Mouse (Mus musculus) forebrain, embryonic 10.5 days (tissue): ENCODE data around the gene Htt. TPM values are rescaled to one million over a fixed set of nuclear protein-coding genes. Genes with fewer than 3 reads are reported as not detected.

Experiments used
- DNase-seq: peaks from one replicate; pipeline ENCODE4 v3.0.0-alpha.2; 2017; ENCODE audit warnings: low spot score; ENCODE audit errors: extremely low spot score
- H3K27ac ChIP-seq: fragments of 300-500 bp; sonication (generic); 2 replicates; pipeline ENCODE4 v1.5.1; 2016; ENCODE audit warnings: mild to moderate bottlenecking
- H3K27me3 ChIP-seq: fragments of 300-500 bp; sonication (generic); 2 replicates; pipeline ENCODE4 v1.6.1; 2016; ENCODE audit warnings: mild to moderate bottlenecking; ENCODE audit not compliant: poor library complexity, severe bottlenecking
- H3K36me3 ChIP-seq: fragments of 300-500 bp; sonication (generic); replicated peaks from 2 replicates; pipeline ENCODE4 v1.6.1; 2016; ENCODE audit warnings: mild to moderate bottlenecking, moderate library complexity
- H3K4me1 ChIP-seq: fragments of 300-500 bp; sonication (generic); 2 replicates; pipeline ENCODE4 v1.6.1; 2016
- H3K4me3 ChIP-seq: fragments of 300-500 bp; sonication (generic); 2 replicates; pipeline ENCODE4 v1.5.1; 2016; ENCODE audit warnings: mild to moderate bottlenecking, moderate library complexity
- H3K9me3 ChIP-seq: fragments of 300-500 bp; sonication (generic); 2 replicates; pipeline ENCODE4 v1.6.1; 2016; ENCODE audit warnings: mild to moderate bottlenecking, moderate library complexity
- WGBS: fragments of 180-500 bp; shearing (Covaris S2); methylation state at CpG from one replicate; pipeline ENCODE4 v1.1.7; 2016; 5-methylcytosine and 5-hydroxymethylcytosine counted together
- polyA plus RNA-seq: library from polyadenylated mRNA; unstranded; fragments of >200 nt; fragmentation: Nextera tagmentation; extraction: Ambion mirVana; gene quantifications from 2 replicates; pipeline ENCODE4 v1.2.1, GENCODE M21; 2016

Gene Htt
- polyA plus RNA-seq, 1 experiment from 2014 or later: 19.2 TPM

- Histone ChIP-seq H3K4me1 (no peaks in the 10 kb centered on the region), H3K9me3 (no peaks in the 10 kb centered on the region), H3K27ac (no peak overlapping the region), H3K36me3 (peaks cover 26% of the 10 kb centered on the region), H3K27me3 (no peaks in the 10 kb centered on the region), H3K4me3 (no peak overlapping the region)
- no peak for DNase-seq
- WGBS: 95% methylated on average over 4 of the region's 4 CpGs
Observed at GRCm38 (mm10) chr5:34923920-34924319, 162.4 kb downstream of the Htt start.

GRCm38 (mm10) chr5:34924519-34924918 lies 163.0 kb downstream of the Htt start:
- H3K27ac ChIP-seq: peak overlapping the region; percentile 20; the same call in 1 of the 2 replicates
- H3K4me3 ChIP-seq: no peak overlapping the region
- no peaks in the 10 kb centered on the region for H3K9me3 ChIP-seq
- DNase-seq: no peak
- no peaks in the 10 kb centered on the region for H3K4me1 ChIP-seq
- peaks cover 26% of the 10 kb centered on the region for H3K36me3 ChIP-seq
- H3K27me3 ChIP-seq: no peaks in the 10 kb centered on the region
- 94% methylated on average over 7 of the region's 7 CpGs for WGBS

- H3K4me3 ChIP-seq: no peak overlapping the region
- WGBS: 95% methylated on average over 4 of the region's 4 CpGs
- H3K4me1 ChIP-seq: peaks cover 20% of the 10 kb centered on the region
- peaks cover 22% of the 10 kb centered on the region for H3K36me3 ChIP-seq
- no peaks in the 10 kb centered on the region for H3K9me3 ChIP-seq
- no peaks in the 10 kb centered on the region for H3K27me3 ChIP-seq
- no peak overlapping the region for H3K27ac ChIP-seq
- DNase-seq: no peak
Observed at GRCm38 (mm10) chr5:34927648-34928047, 166.1 kb downstream of the Htt start.

- Histone ChIP-seq H3K4me1 (peaks cover 23% of the 10 kb centered on the region), H3K4me3 (no peak overlapping the region), H3K27ac (peak overlapping the region; percentile 77), H3K9me3 (no peaks in the 10 kb centered on the region), H3K27me3 (no peaks in the 10 kb centered on the region), H3K36me3 (no peaks in the 10 kb centered on the region)
- no peak for DNase-seq
- WGBS: 89% methylated on average over 9 of the region's 9 CpGs
Observed at GRCm38 (mm10) chr5:34930151-34930975, 168.8 kb downstream of the Htt start.

- WGBS: 85% methylated on average over 2 of the region's 2 CpGs
- Histone ChIP-seq H3K27me3 (no peaks in the 10 kb centered on the region), H3K36me3 (no peaks in the 10 kb centered on the region), H3K27ac (peak overlapping the region; percentile 77), H3K4me1 (peaks cover 23% of the 10 kb centered on the region), H3K9me3 (no peaks in the 10 kb centered on the region), H3K4me3 (no peak overlapping the region)
- DNase-seq: no peak
Observed at GRCm38 (mm10) chr5:34931091-34931490, 169.6 kb downstream of the Htt start.

GRCm38 (mm10) chr5:34931516-34932457 lies 170.2 kb downstream of the Htt start:
- no peak overlapping the region for H3K4me3 ChIP-seq
- H3K36me3 ChIP-seq: no peaks in the 10 kb centered on the region
- DNase-seq: no peak
- H3K9me3 ChIP-seq: no peaks in the 10 kb centered on the region
- peak overlapping the region; percentile 77 for H3K27ac ChIP-seq
- 68% methylated on average over 11 of the region's 11 CpGs for WGBS
- H3K27me3 ChIP-seq: no peaks in the 10 kb centered on the region
- peaks cover 23% of the 10 kb centered on the region for H3K4me1 ChIP-seq

GRCm38 (mm10) chr5:34932458-34932806 lies 170.9 kb downstream of the Htt start:
- Histone ChIP-seq H3K27me3 (no peaks in the 10 kb centered on the region), H3K4me3 (no peak overlapping the region), H3K27ac (peak overlapping the region; percentile 77), H3K9me3 (no peaks in the 10 kb centered on the region), H3K4me1 (peaks cover 23% of the 10 kb centered on the region), H3K36me3 (no peaks in the 10 kb centered on the region)
- WGBS: 48% methylated on average over 4 of the region's 4 CpGs
- no peak for DNase-seq

GRCm38 (mm10) chr5:34933461-34933860 lies 171.9 kb downstream of the Htt start:
- no peak overlapping the region for H3K27ac ChIP-seq
- H3K4me1 ChIP-seq: peaks cover 23% of the 10 kb centered on the region
- H3K27me3 ChIP-seq: no peaks in the 10 kb centered on the region
- DNase-seq: no peak
- H3K36me3 ChIP-seq: no peaks in the 10 kb centered on the region
- WGBS: 88% methylated on average over 1 of the region's 1 CpGs
- H3K9me3 ChIP-seq: no peaks in the 10 kb centered on the region
- H3K4me3 ChIP-seq: no peak overlapping the region

- DNase-seq: peak; percentile 56
- no peaks in the 10 kb centered on the region for H3K36me3 ChIP-seq
Observed at GRCm38 (mm10) chr5:34941710-34942470, 180.3 kb downstream of the Htt start.

GRCm38 (mm10) chr5:34943428-34943827 lies 181.9 kb downstream of the Htt start:
- no peak for DNase-seq
- Histone ChIP-seq H3K27ac (peak overlapping the region; percentile 85), H3K4me3 (no peak overlapping the region), H3K27me3 (no peaks in the 10 kb centered on the region), H3K36me3 (no peaks in the 10 kb centered on the region), H3K4me1 (peaks cover 44% of the 10 kb centered on the region), H3K9me3 (no peaks in the 10 kb centered on the region)
- 79% methylated on average over 3 of the region's 3 CpGs for WGBS

More at GRCm38 (mm10) chr5:34941710-34942470, 180.3 kb downstream of the Htt start:
- 41% methylated on average over 10 of the region's 10 CpGs for WGBS
- Histone ChIP-seq H3K4me1 (peaks cover 37% of the 10 kb centered on the region), H3K27ac (peak overlapping the region; percentile 85), H3K9me3 (no peaks in the 10 kb centered on the region), H3K27me3 (no peaks in the 10 kb centered on the region), H3K4me3 (no peak overlapping the region)

- peaks cover 13% of the 10 kb centered on the region for H3K9me3 ChIP-seq
- peak; percentile 92 for DNase-seq
- H3K27ac ChIP-seq: peak within 1 kb of the TSS; percentile 99
- peaks cover 53% of the 10 kb centered on the region for H3K4me1 ChIP-seq
- peak within 1 kb of the TSS; percentile 88 for H3K4me3 ChIP-seq
- H3K36me3 ChIP-seq: peaks cover 35% of the 10 kb centered on the region
- H3K27me3 ChIP-seq: no peaks in the 10 kb centered on the region
- 1% methylated on average over 84 of the region's 84 CpGs for WGBS
Observed at GRCm38 (mm10) chr5:34948861-34949760, 187.6 kb downstream of the Htt start, which contains the start of gene Rgs12. Gene Rgs12, plus strand, starts transcription at chr5:34949445.
